Mouse (Mus musculus) CH12.LX (cell line): ENCODE data around the gene Aldh1a2. TPM values are rescaled to one million over a fixed set of nuclear protein-coding genes. Genes with fewer than 3 reads are reported as not detected.

Source experiments
- DNase-seq: peaks from one replicate; pipeline ENCODE4 v3.0.0-alpha.2; 2013; ENCODE audit errors: extremely low read depth
- H3K27ac ChIP-seq: 2 replicates; pipeline ENCODE4 v1.5.1; 2012; ENCODE audit warnings: low read depth, mild to moderate bottlenecking, control low read depth, moderate library complexity; ENCODE audit not compliant: insufficient read depth
- H3K27me3 ChIP-seq: replicated peaks from 2 replicates; pipeline ENCODE3; 2012; ENCODE audit warnings: inconsistent platforms
- H3K36me3 ChIP-seq, 2 experiments: replicated peaks in 1 of 2; 2 replicates each; pipeline versions ENCODE3 to v1.6.1; 2012; ENCODE audit warnings: inconsistent platforms in 1 of 2, low read length in 1 of 2, mild to moderate bottlenecking in 1 of 2, mixed read lengths in 1 of 2, moderate library complexity in 1 of 2; ENCODE audit not compliant: control insufficient read depth in 1 of 2, insufficient read depth in 1 of 2
- H3K4me1 ChIP-seq, 2 experiments: 2 replicates each; pipeline ENCODE4 v1.6.1; 2012; ENCODE audit warnings: inconsistent platforms in 1 of 2, moderate library complexity in 1 of 2; ENCODE audit not compliant: insufficient read depth in 2 of 2, control insufficient read depth in 1 of 2
- H3K4me2 ChIP-seq: 2 replicates; pipeline ENCODE4 v1.6.1; 2012; ENCODE audit warnings: low read depth, mild to moderate bottlenecking, control low read depth; ENCODE audit not compliant: poor library complexity, insufficient read depth, severe bottlenecking
- H3K4me3 ChIP-seq, 3 experiments: fragments of 150-350 bp in 1 of 3; sonication (generic) in 1 of 3; replicated peaks in 1 of 3; 2 replicates each; pipeline versions ENCODE3 to v1.5.1; 2011 to 2012; ENCODE audit warnings: low read depth in 2 of 3, low read length in 2 of 3, mild to moderate bottlenecking in 2 of 3, moderate library complexity in 2 of 3, control low read depth in 1 of 3, improper control_type of control experiment in 1 of 3, inconsistent platforms in 1 of 3, mixed read lengths in 1 of 3; ENCODE audit not compliant: poor library complexity in 1 of 3
- H3K79me2 ChIP-seq: replicated peaks from 2 replicates; pipeline ENCODE4 v1.6.1; 2012; ENCODE audit warnings: mild to moderate bottlenecking, moderate library complexity; ENCODE audit not compliant: control insufficient read depth, poor library complexity, insufficient read depth, severe bottlenecking; ENCODE audit errors: extremely low read depth
- H3K9ac ChIP-seq: 2 replicates; pipeline ENCODE4 v1.6.1; 2012; ENCODE audit warnings: low read depth, mild to moderate bottlenecking, control low read depth, moderate library complexity; ENCODE audit not compliant: insufficient read depth
- H3K9me3 ChIP-seq: replicated peaks from 2 replicates; pipeline ENCODE3; 2012; ENCODE audit warnings: low read length, inconsistent platforms, mixed read lengths
- CHD1 ChIP-seq: IDR thresholded peaks from 2 replicates; pipeline ENCODE4 v1.6.1; 2012; ENCODE audit warnings: low read depth, low read length, improper control_type of control experiment, inconsistent platforms
- CHD2 ChIP-seq: IDR thresholded peaks from 2 replicates; pipeline ENCODE4 v1.6.1; 2011; ENCODE audit warnings: low read length, improper control_type of control experiment
- CTCF ChIP-seq, 2 experiments: IDR thresholded peaks in 1 of 2; conservative IDR thresholded peaks in 1 of 2; 2 replicates each; pipeline ENCODE4 v1.5.1; 2011 to 2012; ENCODE audit warnings: low read depth in 2 of 2, low read length in 2 of 2, improper control_type of control experiment in 1 of 2, inconsistent platforms in 1 of 2, mild to moderate bottlenecking in 1 of 2, moderate library complexity in 1 of 2
- E2F4 ChIP-seq: IDR thresholded peaks from 2 replicates; pipeline ENCODE4 v1.6.1; 2011; ENCODE audit warnings: low read depth, low read length, improper control_type of control experiment; ENCODE audit not compliant: insufficient replicate concordance
- EP300 ChIP-seq: IDR thresholded peaks from 2 replicates; pipeline ENCODE4 v1.6.1; 2011; ENCODE audit warnings: low read length, improper control_type of control experiment
- JUN ChIP-seq: IDR thresholded peaks from 2 replicates; pipeline ENCODE4 v1.6.1; 2011; ENCODE audit warnings: low read depth, mild to moderate bottlenecking, low read length, improper control_type of control experiment, moderate library complexity; ENCODE audit not compliant: insufficient read depth
- MAFK ChIP-seq: IDR thresholded peaks from 2 replicates; pipeline ENCODE4 v1.6.1; 2011; ENCODE audit warnings: low read length, improper control_type of control experiment; ENCODE audit not compliant: insufficient replicate concordance
- NELFE ChIP-seq: IDR thresholded peaks from 2 replicates; pipeline ENCODE4 v1.6.1; 2011; ENCODE audit warnings: low read depth, low read length, improper control_type of control experiment
- RAD21 ChIP-seq: IDR thresholded peaks from 2 replicates; pipeline ENCODE4 v1.6.1; 2011; ENCODE audit warnings: low read depth, mild to moderate bottlenecking, low read length, improper control_type of control experiment, moderate library complexity
- RCOR1 ChIP-seq: conservative IDR thresholded peaks from 2 replicates; pipeline ENCODE4 v1.6.1; 2012; ENCODE audit warnings: low read depth, mild to moderate bottlenecking, inconsistent platforms, low read length, improper control_type of control experiment
- TBP ChIP-seq: conservative IDR thresholded peaks from 2 replicates; pipeline ENCODE4 v1.6.1; 2011; ENCODE audit warnings: low read depth, low read length, improper control_type of control experiment
- UBTF ChIP-seq: IDR thresholded peaks from 2 replicates; pipeline ENCODE4 v1.6.1; 2012; ENCODE audit warnings: low read depth, mild to moderate bottlenecking, inconsistent platforms, low read length, improper control_type of control experiment, moderate library complexity
- USF1 ChIP-seq: IDR thresholded peaks from 2 replicates; pipeline ENCODE4 v1.6.1; 2014; ENCODE audit warnings: low read depth, mild to moderate bottlenecking, inconsistent platforms, low read length, improper control_type of control experiment
- ZKSCAN1 ChIP-seq: IDR thresholded peaks from 2 replicates; pipeline ENCODE4 v1.6.1; 2012; ENCODE audit warnings: low read depth, inconsistent platforms, low read length, improper control_type of control experiment, borderline replicate concordance
- dilution Hi-C: fragments of 300-500 bp; cut with MboI; formaldehyde crosslinking; loops from 2 replicates; pipeline ENCODE4 v1.14.3; 2020; ENCODE audit warnings: low sequenced_read_pairs; ENCODE audit not compliant: extremely low pct_unique_long_range_greater_than_20kb, extremely low pct_ligation_motif_present
- in situ Hi-C: fragments of 300-500 bp; cut with MboI; formaldehyde crosslinking; loops from 3 replicates; pipeline ENCODE4 v1.14.3; 2019; ENCODE audit warnings: low sequenced_read_pairs, low pct_ligation_motif_present, low pct_unique_long_range_greater_than_20kb, mixed read lengths
- polyA plus RNA-seq: library from polyadenylated mRNA; unstranded; fragments of >175 nt; gene quantifications from 2 replicates; pipeline ENCODE4 v1.2.1, GENCODE M21; 2012; ENCODE audit warnings: low read depth; ENCODE audit not compliant: insufficient read length
- total RNA-seq, 2 experiments: library from RNA; depleted of rRNA; stranded (reverse); fragments of 300-350 nt in 1 of 2; fragments of >200 nt in 1 of 2; gene quantifications; 2 replicates each; pipeline ENCODE4 v1.2.3; 2012 to 2014

The Aldh1a2 gene
- total and polyA plus RNA-seq, 3 experiments, result 0.77 to 11.9 (median 1.4) TPM

DNA sequence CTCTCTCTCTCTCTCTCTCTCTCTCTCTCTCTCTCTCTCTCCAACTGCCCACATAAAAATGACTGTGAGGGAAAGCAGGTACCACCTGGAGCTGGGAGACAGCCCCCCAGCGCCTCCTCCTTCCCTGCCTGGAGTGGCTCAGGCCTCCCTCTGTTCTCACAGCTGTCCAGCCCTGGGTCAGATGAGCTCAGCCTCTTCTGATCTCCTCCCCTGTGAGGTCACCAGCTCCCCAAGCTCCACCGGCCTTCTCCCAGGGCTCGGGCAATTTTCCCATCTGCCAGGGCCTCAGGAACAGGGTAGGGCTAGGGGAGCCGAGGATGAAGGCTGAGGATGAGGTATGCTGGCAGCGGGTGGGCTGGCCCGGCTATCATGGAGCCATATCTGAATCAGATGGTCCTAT is 106.3 kb downstream of the Aldh1a2 start:
- H3K36me3 ChIP-seq, result no peaks in the 10 kb centered on the region
- H3K27me3 ChIP-seq, result no peaks in the 10 kb centered on the region
- H3K4me3 ChIP-seq, result no peak overlapping the region
- TF ChIP-seq RAD21 (no peak), USF1 (no peak), TBP (no peak), NELFE (no peak), EP300 (no peak), CHD2 (no peak), JUN (no peak), E2F4 (no peak), CTCF (conservative IDR thresholded peaks at IDR 0.05 in 1 of 2, IDR thresholded peaks at IDR 0.05 in 1 of 2; ENCODE audit: low read depth in 2 of 2, low read length in 2 of 2) (no peak), ZKSCAN1 (no peak), RCOR1 (no peak), CHD1 (no peak)
- DNase-seq, result no peak
- no peak overlapping the region for H3K27ac ChIP-seq
- dilution Hi-C loops (no loop called here), in situ Hi-C loops (no loop called here)
- H3K79me2 ChIP-seq, result no peaks in the 10 kb centered on the region
- peaks cover 4 to 16% of the 10 kb centered on the region in 2 experiments; a peak in 3 of 4 replicates for H3K4me1 ChIP-seq
- no peak overlapping the region for H3K9ac ChIP-seq
- H3K4me2 ChIP-seq, result no peak overlapping the region
- no peaks in the 10 kb centered on the region for H3K9me3 ChIP-seq

- no peak for DNase-seq
- Histone ChIP-seq H3K27ac (no peak overlapping the region), H3K9me3 (no peaks in the 10 kb centered on the region), H3K9ac (no peak overlapping the region), H3K36me3 (no peaks in the 10 kb centered on the region), H3K4me1 (peaks cover 4 to 16% of the 10 kb centered on the region in 2 experiments; a peak in 3 of 4 replicates), H3K79me2 (no peaks in the 10 kb centered on the region), H3K4me3 (no peak overlapping the region), H3K27me3 (no peaks in the 10 kb centered on the region), H3K4me2 (no peak overlapping the region)
- dilution Hi-C loops, result no loop called here
- TF ChIP-seq MAFK, result no peak
- TF ChIP-seq UBTF, result no peak
- in situ Hi-C loops, result no loop called here
These were observed 107.8 kb downstream of the Aldh1a2 start for GRCm38 (mm10) chr9:71323303-71323952.
